Mouse (Mus musculus) layer of hippocampus, adult 2 months (tissue): ENCODE data around the gene Sf3b4. TPM values are rescaled to one million over a fixed set of nuclear protein-coding genes. Genes with fewer than 3 reads are reported as not detected.
"Not testable (repeated sequence)": the region's sequence is repeated elsewhere in the genome, so short reads cannot be mapped to it uniquely, and the experiment has no call there.

Experiments
- DNase-seq, 2 experiments: peaks; one replicate each; pipeline ENCODE4 v3.0.0; 2022; ENCODE audit warnings: low spot score in 2 of 2
- H3K27ac ChIP-seq: fragments of 200-600 bp; 2 replicates; pipeline ENCODE4 v1.8.1; 2022
- H3K4me3 ChIP-seq: fragments of 200-600 bp; 2 replicates; pipeline ENCODE4 v1.8.1; 2022; ENCODE audit warnings: mild to moderate bottlenecking
- CTCF ChIP-seq: fragments of 200-600 bp; conservative IDR thresholded peaks from 2 replicates; pipeline ENCODE4 v1.8.1; 2022; ENCODE audit warnings: antibody characterized with exemption, mild to moderate bottlenecking, moderate library complexity
- microRNA-seq, 2 experiments: library from miRNA; unstranded; fragments of <30 nt; microRNA quantifications; one replicate each; pipeline ENCODE4 v1.2.0; 2021
- total RNA-seq, 2 experiments: library from RNA; stranded (reverse); gene quantifications; 2 replicates each; pipeline ENCODE4 v1.2.3; 2021

The Sf3b4 gene
- total RNA-seq, 2 experiments from 2014 or later = 50.1 to 50.2 TPM

GRCm38 (mm10) chr3:96199731-96200130, 27.6 kb downstream of the Sf3b4 start:
- no peak overlapping the region for H3K4me3 ChIP-seq
- H3K27ac ChIP-seq = no peak overlapping the region
- TF ChIP-seq CTCF = no peak
- DNase-seq = no peak

- H3K27ac ChIP-seq = no peak overlapping the region
- peak; percentile 64 for TF ChIP-seq CTCF
- no peak overlapping the region for H3K4me3 ChIP-seq
- no peak for DNase-seq
These were observed 35.7 kb downstream of the Sf3b4 start for GRCm38 (mm10) chr3:96207819-96208218.

GRCm38 (mm10) chr3:96209242-96209641, 37.1 kb downstream of the Sf3b4 start:
- DNase-seq = no peak
- TF ChIP-seq CTCF = peak; percentile 65
- Histone ChIP-seq H3K4me3 (no peak overlapping the region), H3K27ac (no peak overlapping the region)

GRCm38 (mm10) chr3:96219191-96219641, 47.1 kb downstream of the Sf3b4 start:
- H3K27ac ChIP-seq = peak overlapping the region; percentile 100
- peak overlapping the region; percentile 90 for H3K4me3 ChIP-seq
- DNase-seq = no peak
- peak; percentile 59 for TF ChIP-seq CTCF

GRCm38 (mm10) chr3:96219661-96220130, 47.6 kb downstream of the Sf3b4 start, which contains the start of the genes Bola1 and Hist2h2ab:
Gene Bola1, minus strand, starts transcription at chr3:96219709.
Gene Hist2h2ab, plus strand, starts transcription at chr3:96219865.
- peak within 1 kb of the TSS; percentile 90 for H3K4me3 ChIP-seq
- H3K27ac ChIP-seq = peak within 1 kb of the TSS; percentile 100
- DNase-seq = peak; percentile 75 to 90
- TF ChIP-seq CTCF = no peak

GRCm38 (mm10) chr3:96220131-96220764, 48.1 kb downstream of the Sf3b4 start:
- not testable (repeated sequence) for DNase-seq
- Histone ChIP-seq H3K4me3 (peak overlapping the region; percentile 90), H3K27ac (peak overlapping the region; percentile 100)

- TF ChIP-seq CTCF = peak; percentile 42
- H3K4me3 ChIP-seq = peak within 1 kb of the TSS; percentile 90
- peak within 1 kb of the TSS; percentile 100 for H3K27ac ChIP-seq
- DNase-seq = peak; percentile 87 to 94
These were observed 48.9 kb downstream of the Sf3b4 start, which contains the start of the genes Hist2h2ac and Hist2h2be for GRCm38 (mm10) chr3:96220765-96221639. Gene Hist2h2ac, minus strand, starts transcription at chr3:96220880. Gene Hist2h2be, plus strand, starts transcription at chr3:96221119.

GRCm38 (mm10) chr3:96221640-96222038, 49.5 kb downstream of the Sf3b4 start:
- Histone ChIP-seq H3K27ac (peak overlapping the region; percentile 100), H3K4me3 (peak overlapping the region; percentile 90)
- no peak for TF ChIP-seq CTCF
- no peak for DNase-seq

GRCm38 (mm10) chr3:96222774-96223173, 50.6 kb downstream of the Sf3b4 start:
- TF ChIP-seq CTCF = no peak
- Histone ChIP-seq H3K27ac (peak overlapping the region; percentile 100; the same call in 1 of the 2 replicates), H3K4me3 (peak overlapping the region; percentile 90; the same call in 1 of the 2 replicates)
- DNase-seq = no peak

GRCm38 (mm10) chr3:96225421-96225820, 53.3 kb downstream of the Sf3b4 start:
- Histone ChIP-seq H3K4me3 (no peak overlapping the region), H3K27ac (no peak overlapping the region)
- no peak for TF ChIP-seq CTCF
- DNase-seq = no peak

Small RNA genes within 50 kb of the gene (microRNA-seq; reads per million reads assigned to microRNA genes)
- gene Gm44492 = 0 to 0.64 reads per million in 2 experiments

Other genes starting within 250 kb of the Sf3b4 start
- gene Anp32e, start 243.1 kb upstream of the Sf3b4 start, total RNA-seq = 10 to 100 TPM; 78.9 to 80.6 TPM
- gene Plekho1, start 176.3 kb upstream of the Sf3b4 start, total RNA-seq = 10 to 100 TPM; 39.3 to 44.1 TPM
- gene Vps45, start 113.9 kb upstream of the Sf3b4 start, total RNA-seq = 10 to 100 TPM; 45.5 to 48.3 TPM
- gene Otud7b, start 67.8 kb upstream of the Sf3b4 start, total RNA-seq = 10 to 100 TPM; 30.1 to 33.4 TPM
- 1 to 10 TPM; 4.3 to 5.3 TPM for gene Mtmr11, start 10.3 kb upstream of the Sf3b4 start, total RNA-seq
- gene Sv2a, start 8.8 kb downstream of the Sf3b4 start, total RNA-seq = 100 to 1,000 TPM; 352 to 370 TPM
- gene Bola1, start 47.4 kb downstream of the Sf3b4 start, total RNA-seq = 10 to 100 TPM; 16.2 to 16.7 TPM
- 10 to 100 TPM in 1 of 2 experiments, 1 to 10 TPM in 1; 9.3 to 12.7 TPM for gene Hist2h2ab, start 47.5 kb downstream of the Sf3b4 start, total RNA-seq
- gene Hist2h2ac, start 48.5 kb downstream of the Sf3b4 start, total RNA-seq = 10 to 100 TPM; 21.9 to 28.0 TPM
- gene Hist2h2be, start 48.8 kb downstream of the Sf3b4 start, total RNA-seq = 1 to 10 TPM; 7.6 to 7.9 TPM
- 10 to 100 TPM; 11.4 to 12.3 TPM for gene Hist2h3c2, start 66.8 kb downstream of the Sf3b4 start, total RNA-seq
- gene Hist2h2aa2, start 67.9 kb downstream of the Sf3b4 start, total RNA-seq = 100 to 1,000 TPM; 208 to 213 TPM
- 10 to 100 TPM in 1 of 2 experiments, not detected in 1; 11.7 TPM for gene Hist2h2aa1, start 73.2 kb downstream of the Sf3b4 start, total RNA-seq
- gene Hist2h3c1, start 74.4 kb downstream of the Sf3b4 start, total RNA-seq = not detected
- gene Hist2h4, start 91.0 kb downstream of the Sf3b4 start, total RNA-seq = 10 to 100 TPM; 29.6 to 29.9 TPM
- gene Hist2h3b, start 96.3 kb downstream of the Sf3b4 start, total RNA-seq = 10 to 100 TPM; 48.4 to 51.6 TPM
- 100 to 1,000 TPM; 126 to 137 TPM for gene Hist2h2bb, start 97.4 kb downstream of the Sf3b4 start, total RNA-seq
- gene Fcgr1, start 121.6 kb downstream of the Sf3b4 start, total RNA-seq = 1 to 10 TPM; 2.2 to 2.3 TPM